Mouse (Mus musculus) left cerebral cortex, postnatal 10 days (tissue): ENCODE measurements around the gene Serpine3. TPM values are rescaled to one million over a fixed set of nuclear protein-coding genes. Genes with fewer than 3 reads are reported as not detected.

Experiments
- DNase-seq, 2 experiments: peaks; one replicate each; pipeline ENCODE4 v3.0.0; 2021 to 2022; ENCODE audit warnings: low spot score in 2 of 2, mixed read lengths in 1 of 2; ENCODE audit errors: extremely low spot score in 1 of 2
- intact Hi-C: fragments of 180-260 bp; cut with DNase I; formaldehyde crosslinking; loops from one replicate; pipeline ENCODE4 v1.15.1; 2025
- total RNA-seq, 2 experiments: library from RNA; stranded (reverse); gene quantifications; 2 replicates each; pipeline ENCODE4 v1.2.3; 2021

The Serpine3 gene
- total RNA-seq, 2 experiments from 2014 or later: not detected

DNA sequence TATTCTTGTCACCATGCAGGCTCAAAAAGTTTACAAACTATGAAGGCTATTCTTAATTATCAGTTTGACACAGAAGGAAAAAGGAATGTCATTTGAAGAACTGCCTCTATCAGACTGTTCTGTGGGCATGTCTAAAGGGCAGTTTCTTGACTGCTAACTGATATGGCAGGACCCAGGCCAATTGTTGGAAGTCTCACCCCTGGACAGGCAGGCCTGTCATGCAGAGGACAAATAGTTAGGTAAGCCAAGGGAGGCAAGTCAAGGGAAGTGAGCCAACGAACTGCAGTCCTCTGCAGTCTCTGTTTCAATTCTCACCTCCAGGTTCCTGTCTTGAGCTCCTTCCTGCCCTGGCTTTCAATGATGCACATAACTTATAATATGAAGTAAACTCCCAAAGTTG lies 68.4 kb downstream of the Serpine3 start:
- no peak for DNase-seq
- intact Hi-C loops: no loop called here

DNA sequence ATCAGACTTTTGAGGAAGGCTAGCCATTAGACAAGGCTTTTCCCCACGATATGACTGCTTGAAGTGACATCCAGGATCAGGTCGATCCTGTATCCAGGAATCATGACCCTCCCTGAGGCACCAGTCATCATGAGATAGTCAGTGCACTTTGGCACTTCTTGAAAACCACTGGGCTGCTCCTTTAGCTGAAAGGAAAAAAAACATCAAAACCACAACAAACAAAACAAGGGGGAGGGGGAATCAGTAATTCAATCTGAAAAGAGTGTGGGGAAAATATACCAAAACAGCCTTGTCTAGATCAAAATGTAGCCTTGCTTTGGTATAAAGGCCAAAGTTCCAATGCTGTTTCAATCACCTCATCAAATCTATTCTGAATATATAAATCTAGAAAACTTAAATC lies 70.2 kb downstream of the Serpine3 start:
- no peak for DNase-seq
- intact Hi-C loops: no loop called here

DNA sequence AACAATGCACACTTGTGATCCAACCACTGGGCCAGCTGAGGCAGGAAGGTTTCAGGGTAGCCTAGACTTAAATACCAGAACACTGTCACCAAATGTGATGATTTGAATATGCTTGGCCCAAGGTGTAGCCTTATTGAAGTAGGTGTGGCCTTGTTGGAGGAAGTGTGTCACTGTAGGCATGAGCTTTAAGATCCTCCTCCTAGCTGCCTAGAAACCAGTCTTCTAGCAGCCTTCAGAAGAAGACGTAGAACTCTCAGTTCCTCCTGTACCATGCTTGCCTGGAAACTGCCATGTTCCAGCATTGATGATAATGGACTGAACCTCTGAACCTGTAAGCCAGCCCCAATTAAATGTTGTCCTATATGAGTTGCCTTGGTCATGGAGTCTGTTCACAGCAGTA lies 72.2 kb downstream of the Serpine3 start:
- intact Hi-C loops: no loop called here
- no peak for DNase-seq

Other genes starting within 250 kb of the Serpine3 start
- gene Gucy1b2, start 207.4 kb upstream of the Serpine3 start, total RNA-seq: under 1 TPM; 0.39 to 0.55 TPM
- gene Fam124a, start 107.9 kb upstream of the Serpine3 start, total RNA-seq: 10 to 100 TPM; 69.1 to 81.2 TPM
- not detected for gene Gm4131, start 96.7 kb upstream of the Serpine3 start, total RNA-seq
- 10 to 100 TPM; 38.2 to 44.0 TPM for gene Ints6, start 97.5 kb downstream of the Serpine3 start, total RNA-seq
- gene Wdfy2, start 174.0 kb downstream of the Serpine3 start, total RNA-seq: 10 to 100 TPM; 11.3 to 11.8 TPM